Comparison of ENCODE assay signal across 18 mouse cellular contexts in the genomic region with DNA sequence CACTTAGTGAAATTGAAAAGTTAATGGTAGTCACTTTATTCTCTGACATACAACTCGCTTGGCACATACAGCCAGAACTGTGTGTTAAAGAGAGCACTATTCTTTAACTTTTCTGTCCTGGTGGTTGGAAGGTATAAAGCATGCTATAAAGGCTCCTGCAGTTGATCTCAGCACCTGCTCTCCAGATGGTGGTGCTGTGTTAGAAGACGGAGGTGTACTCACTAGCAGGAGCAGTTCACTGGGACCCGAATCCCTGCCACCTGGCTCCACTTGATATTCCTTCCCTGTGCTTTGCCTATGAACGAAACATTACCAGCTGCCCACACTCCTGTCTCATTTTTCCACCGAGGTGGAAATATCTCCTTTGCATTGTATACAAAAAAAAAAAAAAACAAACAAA.
DNase-seq lines count a peak whose midpoint lies in the region; ATAC-seq and TF ChIP-seq lines count a peak whose summit lies in the region.
"Had no signal": no experiment of that assay in that cellular context is flagged by ENCODE, and none has a peak within 500 bp of the region (broad histone marks: within the 10 kb centered on the region; RNA-seq: fewer than 3 reads in every experiment).

No protein-coding gene starts in this region.

- H3K4me3 ChIP-seq in CH12.LX (replicated peaks in 1 of 3; ENCODE audit: low read depth in 2 of 3, low read length in 2 of 3, poor library complexity in 1 of 3): no peak overlapping the region
- H3K4me3 ChIP-seq in embryonic facial prominence, embryonic 10.5 days: no peak overlapping the region
- H3K4me3 ChIP-seq in limb, embryonic 14.5 days (replicated peaks; ENCODE audit: low read length): no peak overlapping the region
- H3K4me3 ChIP-seq: erythroblast, embryonic 14.5 days; forebrain, embryonic 15.5 days; heart, adult 2 months; heart, embryonic 15.5 days; midbrain, embryonic 13.5 days had no signal

- in situ Hi-C loops in CH12.LX (cut with MboI; ENCODE audit: low pct_ligation_motif_present, low pct_unique_long_range_greater_than_20kb, low sequenced_read_pairs): no loop called here

- no peak overlapping the region for H3K27ac ChIP-seq in CH12.LX (ENCODE audit: insufficient read depth, low read depth)
- no peak overlapping the region for H3K27ac ChIP-seq in embryonic facial prominence, embryonic 10.5 days (replicated peaks)
- H3K27ac ChIP-seq in limb, embryonic 14.5 days (replicated peaks; ENCODE audit: low read depth, low read length): no peak overlapping the region
- H3K27ac ChIP-seq: forebrain, embryonic 15.5 days; heart, adult 2 months; heart, embryonic 15.5 days; midbrain, embryonic 13.5 days had no signal

- no peaks in the 10 kb centered on the region for H3K9me3 ChIP-seq in CH12.LX (replicated peaks; ENCODE audit: low read length)
- no peaks in the 10 kb centered on the region for H3K9me3 ChIP-seq in embryonic facial prominence, embryonic 10.5 days
- H3K9me3 ChIP-seq in limb, embryonic 14.5 days (ENCODE audit: control insufficient read depth, low read length): no peaks in the 10 kb centered on the region
- H3K9me3 ChIP-seq: forebrain, embryonic 15.5 days; heart, embryonic 15.5 days; midbrain, embryonic 13.5 days had no signal

- H3K27me3 ChIP-seq in CH12.LX (replicated peaks): no peaks in the 10 kb centered on the region
- H3K27me3 ChIP-seq in embryonic facial prominence, embryonic 10.5 days (replicated peaks; ENCODE audit: low read depth, poor library complexity, severe bottlenecking): peaks cover 17% of the 10 kb centered on the region
- no peaks in the 10 kb centered on the region for H3K27me3 ChIP-seq in limb, embryonic 14.5 days (ENCODE audit: control insufficient read depth, insufficient read depth, low read length)
- H3K27me3 ChIP-seq: forebrain, embryonic 15.5 days; heart, embryonic 15.5 days had no signal

- WGBS in embryonic facial prominence, embryonic 10.5 days: 55% methylated on average over 5 of the region's 5 CpGs
- 21% methylated on average over 5 of the region's 5 CpGs for WGBS in limb, embryonic 14.5 days

- no peaks in the 10 kb centered on the region for H3K79me2 ChIP-seq in CH12.LX (replicated peaks; ENCODE audit: control insufficient read depth, extremely low read depth, insufficient read depth, poor library complexity, severe bottlenecking)

- peaks cover 0 to 6% of the 10 kb centered on the region in 2 experiments; a peak in 1 of 4 replicates for H3K4me1 ChIP-seq in CH12.LX (ENCODE audit: control insufficient read depth in 1 of 2, insufficient read depth in 2 of 2)
- peaks cover 11% of the 10 kb centered on the region for H3K4me1 ChIP-seq in embryonic facial prominence, embryonic 10.5 days
- H3K4me1 ChIP-seq in limb, embryonic 14.5 days (ENCODE audit: control insufficient read depth, insufficient read depth, low read length): no peaks in the 10 kb centered on the region
- H3K4me1 ChIP-seq: forebrain, embryonic 15.5 days; heart, embryonic 15.5 days had no signal

- no peak for ATAC-seq in limb, embryonic 14.5 days (ENCODE audit: low FRiP score, low read depth)
- ATAC-seq: forebrain, embryonic 15.5 days; midbrain, embryonic 13.5 days had no signal

- peak; percentile 34 for DNase-seq in heart, adult 11 months
- no peak for DNase-seq in heart, postnatal 10 days
- DNase-seq in CH12.LX (ENCODE audit: extremely low read depth): peak; percentile 17
- peak; percentile 46 for DNase-seq in embryonic facial prominence, embryonic 10.5 days (ENCODE audit: low spot score)
- peak; percentile 11 for DNase-seq in limb, embryonic 14.5 days (ENCODE audit: low spot score)
- no peak for DNase-seq in spleen, postnatal 10 days (ENCODE audit: low spot score in 2 of 2)
- DNase-seq in thymus, postnatal 0 days (ENCODE audit: low spot score): no peak
- DNase-seq: adrenal gland, postnatal 36 days; cerebellum, adult 9-10 months; heart, adult 2 months; lung, adult 2 months; lung, postnatal 4 days; thymus, postnatal 14 days had no signal

- TF ChIP-seq EP300 in CH12.LX (IDR thresholded peaks at IDR 0.05; ENCODE audit: low read length): no peak

- intact Hi-C loops in heart, postnatal 10 days (cut with DNase I): no loop called here

- no peaks in the 10 kb centered on the region for H3K36me3 ChIP-seq in CH12.LX (replicated peaks in 1 of 2; ENCODE audit: control insufficient read depth in 1 of 2, insufficient read depth in 1 of 2, low read length in 1 of 2)
- no peaks in the 10 kb centered on the region for H3K36me3 ChIP-seq in embryonic facial prominence, embryonic 10.5 days (replicated peaks)
- no peaks in the 10 kb centered on the region for H3K36me3 ChIP-seq in limb, embryonic 14.5 days (ENCODE audit: control insufficient read depth, insufficient read depth, low read length)
- H3K36me3 ChIP-seq: forebrain, embryonic 15.5 days; heart, embryonic 15.5 days; midbrain, embryonic 13.5 days had no signal

- TF ChIP-seq POLR2A in CH12.LX (IDR thresholded peaks at IDR 0.05; ENCODE audit: low read depth, low read length): no peak
- no peak for TF ChIP-seq POLR2A in limb, embryonic 14.5 days (IDR thresholded peaks at IDR 0.05; ENCODE audit: borderline replicate concordance, extremely low read depth, insufficient read depth, insufficient read length)

- peak in 1 of 2 experiments; percentile 42; a peak in 2 of 4 replicates for TF ChIP-seq CTCF in CH12.LX (conservative IDR thresholded peaks at IDR 0.05 in 1 of 2, IDR thresholded peaks at IDR 0.05 in 1 of 2; ENCODE audit: low read depth in 2 of 2, low read length in 2 of 2)

- dilution Hi-C loops in CH12.LX (cut with MboI; ENCODE audit: extremely low pct_ligation_motif_present, extremely low pct_unique_long_range_greater_than_20kb, low sequenced_read_pairs): no loop called here

- TF ChIP-seq RAD21 in CH12.LX (IDR thresholded peaks at IDR 0.05; ENCODE audit: low read depth, low read length): no peak; the same call in 1 of the 2 replicates

- H3K9ac ChIP-seq in CH12.LX (ENCODE audit: insufficient read depth, low read depth): no peak overlapping the region
- no peak overlapping the region for H3K9ac ChIP-seq in limb, embryonic 14.5 days (ENCODE audit: low read depth, low read length, severe bottlenecking)
- H3K9ac ChIP-seq: forebrain, embryonic 15.5 days; heart, embryonic 15.5 days; midbrain, embryonic 13.5 days had no signal

- no peak overlapping the region for H3K4me2 ChIP-seq in CH12.LX (ENCODE audit: insufficient read depth, low read depth, poor library complexity, severe bottlenecking)
- H3K4me2 ChIP-seq in limb, embryonic 14.5 days (replicated peaks; ENCODE audit: low read depth, low read length, severe bottlenecking): no peak overlapping the region
- H3K4me2 ChIP-seq: forebrain, embryonic 15.5 days; heart, embryonic 15.5 days; liver, embryonic 11.5 days; midbrain, embryonic 13.5 days had no signal

TF ChIP-seq in CH12.LX, 34 proteins besides CTCF, POLR2A, EP300 and RAD21:
- no peak for TF ChIP-seq SMC3 (IDR thresholded peaks at IDR 0.05; ENCODE audit: low read depth, low read length)
- no peak for TF ChIP-seq MAX (IDR thresholded peaks at IDR 0.05; ENCODE audit: low read length)
- no peak for TF ChIP-seq HCFC1 (IDR thresholded peaks at IDR 0.05; ENCODE audit: low read depth, low read length)
- TF ChIP-seq TBP (conservative IDR thresholded peaks at IDR 0.05; ENCODE audit: low read depth, low read length): no peak
- TF ChIP-seq JUND (conservative IDR thresholded peaks at IDR 0.05; ENCODE audit: low read depth, low read length): no peak

Comparison
In these comparisons a context has a peak if more than half of its experiments do, and no peak if none do; other contexts are left out.
1. DNase-seq: peak in heart, adult 11 months (single experiment), CH12.LX (single experiment), embryonic facial prominence, embryonic 10.5 days (single experiment) and limb, embryonic 14.5 days (single experiment); none in heart, postnatal 10 days (0 of 2), spleen, postnatal 10 days (0 of 2) and thymus, postnatal 0 days (single experiment).